Mouse (Mus musculus): ENCODE results near the gene Leap2. TPM values are rescaled to one million over a fixed set of nuclear protein-coding genes. Genes with fewer than 3 reads are reported as not detected.
A peak's percentile ranks its signal among the peaks of the same experiment; 100 is the strongest.

The Leap2 gene
- polyA plus RNA-seq, 1 experiment: not detected

GRCm38 (mm10) chr11:53393856-53394255 lies 29.1 kb downstream of the Leap2 start:
- no peak for TF ChIP-seq GATA1 (IDR thresholded peaks at IDR 0.05; ENCODE audit: borderline replicate concordance, low read length)
- no peak for TF ChIP-seq FLI1 (IDR thresholded peaks at IDR 0.05; ENCODE audit: low read length)
- Histone ChIP-seq H3K4me1 (peaks cover 27% of the 10 kb centered on the region), H3K4me3 (replicated peaks) (no peak overlapping the region), H3K27me3 (replicated peaks) (no peaks in the 10 kb centered on the region), H3K36me3 (replicated peaks; ENCODE audit: low read length) (peaks cover 85% of the 10 kb centered on the region), H3K9me3 (no peaks in the 10 kb centered on the region)

- Histone ChIP-seq H3K9me3 (no peaks in the 10 kb centered on the region), H3K36me3 (replicated peaks; ENCODE audit: low read length) (peaks cover 88% of the 10 kb centered on the region), H3K27me3 (replicated peaks) (no peaks in the 10 kb centered on the region), H3K4me3 (replicated peaks) (no peak overlapping the region), H3K4me1 (peaks cover 41% of the 10 kb centered on the region)
- TF ChIP-seq GATA1 (IDR thresholded peaks at IDR 0.05; ENCODE audit: borderline replicate concordance, low read length) (no peak), FLI1 (IDR thresholded peaks at IDR 0.05; ENCODE audit: low read length) (no peak)
These were observed 39.1 kb downstream of the Leap2 start for GRCm38 (mm10) chr11:53383758-53384428.

GRCm38 (mm10) chr11:53378918-53379317 lies 44.1 kb downstream of the Leap2 start:
- Histone ChIP-seq H3K4me3 (replicated peaks) (peak overlapping the region; percentile 64), H3K9me3 (no peaks in the 10 kb centered on the region), H3K4me1 (peaks cover 78% of the 10 kb centered on the region), H3K27me3 (replicated peaks) (no peaks in the 10 kb centered on the region), H3K36me3 (replicated peaks; ENCODE audit: low read length) (peaks cover 87% of the 10 kb centered on the region)
- TF ChIP-seq GATA1 (IDR thresholded peaks at IDR 0.05; ENCODE audit: borderline replicate concordance, low read length) (no peak), FLI1 (IDR thresholded peaks at IDR 0.05; ENCODE audit: low read length) (no peak)

Other genes with a start within 250 kb of the Leap2 start
- 16.7 and 34.7 TPM in 2 replicates for gene Hspa4, start 122.7 kb downstream of the Leap2 start, polyA plus RNA-seq (2012; ENCODE audit: insufficient read depth, low replicate concordance)
- 1.5 and 1.9 TPM in 2 replicates for gene Zcchc10, start 98.5 kb downstream of the Leap2 start, polyA plus RNA-seq (2012; ENCODE audit: insufficient read depth, low replicate concordance)
- gene Aff4, start 72.3 kb downstream of the Leap2 start, polyA plus RNA-seq (2012; ENCODE audit: insufficient read depth, low replicate concordance): 1.2 and 2.3 TPM in 2 replicates
- gene Uqcrq, start 7.7 kb upstream of the Leap2 start, polyA plus RNA-seq (2012; ENCODE audit: insufficient read depth, low replicate concordance): 84.7 and 161 TPM in 2 replicates
- 0.77 TPM in 1 of 2 replicates, not detected in the other for gene Gdf9, start 7.9 kb upstream of the Leap2 start, polyA plus RNA-seq (2012; ENCODE audit: insufficient read depth, low replicate concordance)
- not detected in 2 replicates for gene Gm10447, start 33.9 kb upstream of the Leap2 start, polyA plus RNA-seq (2012; ENCODE audit: insufficient read depth, low replicate concordance)
- 0.07 TPM in 1 of 2 replicates, not detected in the other for gene Shroom1, start 34.0 kb upstream of the Leap2 start, polyA plus RNA-seq (2012; ENCODE audit: insufficient read depth, low replicate concordance)
- gene Gm9837, start 47.3 kb upstream of the Leap2 start, polyA plus RNA-seq (2012; ENCODE audit: insufficient read depth, low replicate concordance): not detected in 2 replicates
- gene Gm9945, start 57.0 kb upstream of the Leap2 start, polyA plus RNA-seq (2012; ENCODE audit: insufficient read depth, low replicate concordance): not detected in 2 replicates
- not detected in 2 replicates for gene Sowaha, start 57.1 kb upstream of the Leap2 start, polyA plus RNA-seq (2012; ENCODE audit: insufficient read depth, low replicate concordance)
- 13.7 and 26.6 TPM in 2 replicates for gene Sept8, start 96.1 kb upstream of the Leap2 start, polyA plus RNA-seq (2012; ENCODE audit: insufficient read depth, low replicate concordance)
- 1.6 and 5.8 TPM in 2 replicates for gene Kif3a, start 144.2 kb upstream of the Leap2 start, polyA plus RNA-seq (2012; ENCODE audit: insufficient read depth, low replicate concordance)
- not detected in 2 replicates for gene Il4, start 195.5 kb upstream of the Leap2 start, polyA plus RNA-seq (2012; ENCODE audit: insufficient read depth, low replicate concordance)
- 0.17 TPM in 1 of 2 replicates, not detected in the other for gene Il13, start 211.5 kb upstream of the Leap2 start, polyA plus RNA-seq (2012; ENCODE audit: insufficient read depth, low replicate concordance)